24 mouse cellular contexts compared by ENCODE assay signal in genomic region chr4:107928726-107929125, GRCm38 (mm10). TPM values are rescaled to one million over a fixed set of nuclear protein-coding genes. Genes with fewer than 3 reads are reported as not detected.
DNase-seq lines count a peak whose midpoint lies in the region; ATAC-seq and TF ChIP-seq lines count a peak whose summit lies in the region.
"Had no signal": no experiment of that assay in that cellular context is flagged by ENCODE, and none has a peak within 500 bp of the region (broad histone marks: within the 10 kb centered on the region; RNA-seq: fewer than 3 reads in every experiment).

No protein-coding gene starts in this region.

- 55% methylated on average over 2 of the region's 2 CpGs for WGBS in liver, embryonic 12.5 days (ENCODE audit: insufficient replicate concordance)

- no peak for TF ChIP-seq CTCF in MEL (IDR thresholded peaks at IDR 0.05 in 2 of 3, conservative IDR thresholded peaks at IDR 0.05 in 1 of 3; ENCODE audit: control insufficient read depth in 1 of 3, insufficient read depth in 1 of 3, low read depth in 2 of 3, low read length in 3 of 3, poor library complexity in 1 of 3, severe bottlenecking in 1 of 3)

- H3K4me1 ChIP-seq in liver, embryonic 12.5 days, result peaks cover 30% of the 10 kb centered on the region
- H3K4me1 ChIP-seq in MEL (ENCODE audit: control insufficient read depth in 1 of 2, insufficient read depth in 2 of 2, low read length in 2 of 2), result peaks cover 4 to 14% of the 10 kb centered on the region in 2 experiments
- H3K4me1 ChIP-seq: embryonic facial prominence, embryonic 10.5 days; embryonic facial prominence, embryonic 12.5 days; forebrain, embryonic 13.5 days had no signal

- no peaks in the 10 kb centered on the region for H3K36me3 ChIP-seq in liver, embryonic 12.5 days
- H3K36me3 ChIP-seq in MEL (ENCODE audit: control insufficient read depth in 1 of 2, insufficient read depth in 2 of 2, low read length in 2 of 2), result peaks cover 0 to 10% of the 10 kb centered on the region in 2 experiments; a peak in 2 of 4 replicates
- H3K36me3 ChIP-seq: embryonic facial prominence, embryonic 10.5 days; embryonic facial prominence, embryonic 12.5 days; forebrain, embryonic 15.5 days had no signal

- H3K4me3 ChIP-seq in liver, embryonic 12.5 days, result no peak overlapping the region
- no peak overlapping the region for H3K4me3 ChIP-seq in MEL (ENCODE audit: control insufficient read depth in 1 of 2, insufficient read depth in 1 of 2, low read depth in 2 of 2, low read length in 2 of 2)
- H3K4me3 ChIP-seq: embryonic facial prominence, embryonic 10.5 days; embryonic facial prominence, embryonic 12.5 days; forebrain, embryonic 13.5 days; forebrain, embryonic 15.5 days had no signal

- peak overlapping the region; percentile 19; the same call in 1 of the 2 replicates for H3K4me2 ChIP-seq in liver, embryonic 12.5 days
- H3K4me2 ChIP-seq: embryonic facial prominence, embryonic 12.5 days; forebrain, embryonic 13.5 days; forebrain, embryonic 15.5 days had no signal

- H3K27me3 ChIP-seq in liver, embryonic 12.5 days (replicated peaks), result no peaks in the 10 kb centered on the region
- H3K27me3 ChIP-seq in MEL (ENCODE audit: control insufficient read depth in 1 of 2, insufficient read depth in 2 of 2, low read length in 2 of 2), result no peaks in the 10 kb centered on the region
- H3K27me3 ChIP-seq: embryonic facial prominence, embryonic 12.5 days; forebrain, embryonic 13.5 days had no signal

- TF ChIP-seq RAD21 in MEL (IDR thresholded peaks at IDR 0.05; ENCODE audit: low read depth, low read length), result no peak

- no peak overlapping the region for H3K9ac ChIP-seq in liver, embryonic 12.5 days
- no peak overlapping the region for H3K9ac ChIP-seq in MEL (ENCODE audit: control insufficient read depth, low read depth, low read length, poor library complexity, severe bottlenecking)
- H3K9ac ChIP-seq: embryonic facial prominence, embryonic 12.5 days; forebrain, embryonic 13.5 days; forebrain, embryonic 15.5 days; forebrain, postnatal 0 days had no signal

- DNase-seq in liver (no peak), MEL (ENCODE audit: low read depth, low spot score) (peak; percentile 62)
- no peak for DNase-seq in gastrocnemius, postnatal 4 days (ENCODE audit: low spot score in 2 of 2)
- no peak for DNase-seq in embryo, embryonic 10.5 days (ENCODE audit: low spot score)
- DNase-seq: adrenal gland, adult 2 months; adrenal gland, postnatal 10 days; adrenal gland, postnatal 25 days; B cell, adult 2 months; cerebellum, adult 11 months; cerebellum, adult 18-20 months; cerebellum, adult 8-10 months; cerebellum, adult 9-11 months; cerebellum, postnatal 14 days; cerebellum, postnatal 36 days; forebrain, postnatal 0 days had no signal

- no peaks in the 10 kb centered on the region for H3K9me3 ChIP-seq in liver, embryonic 12.5 days (replicated peaks)
- H3K9me3 ChIP-seq in MEL (replicated peaks; ENCODE audit: insufficient read depth, low read length), result no peaks in the 10 kb centered on the region
- H3K9me3 ChIP-seq: embryonic facial prominence, embryonic 10.5 days; embryonic facial prominence, embryonic 12.5 days; forebrain, embryonic 13.5 days; forebrain, embryonic 15.5 days had no signal

- TF ChIP-seq POLR2A in MEL (IDR thresholded peaks at IDR 0.05; ENCODE audit: control insufficient read depth in 1 of 2, insufficient read depth in 1 of 2, low read depth in 1 of 2, low read length in 2 of 2, poor library complexity in 1 of 2), result no peak

- H3K79me2 ChIP-seq in MEL (ENCODE audit: control insufficient read depth, insufficient read depth, low read length, poor library complexity), result no peaks in the 10 kb centered on the region

- TF ChIP-seq EP300 in MEL (IDR thresholded peaks at IDR 0.05; ENCODE audit: low read depth in 1 of 2, low read length in 2 of 2), result peak; percentile 33 to 63; a peak in 1 of 4 replicates

- ATAC-seq in liver, embryonic 12.5 days, result no peak
- ATAC-seq in common myeloid progenitor, adult 5-6 weeks (replicated peaks; ENCODE audit: low read depth, poor library complexity, severe bottlenecking), result peak; percentile 63
- ATAC-seq in megakaryocyte progenitor cell, adult 5-6 weeks (replicated peaks; ENCODE audit: poor library complexity), result peak; percentile 47
- ATAC-seq: forebrain, embryonic 13.5 days; forebrain, embryonic 15.5 days; forebrain, postnatal 0 days had no signal

- H3K27ac ChIP-seq in liver, embryonic 12.5 days, result no peak overlapping the region
- H3K27ac ChIP-seq in MEL (ENCODE audit: control insufficient read depth, low read depth, low read length), result no peak overlapping the region
- H3K27ac ChIP-seq: embryonic facial prominence, embryonic 10.5 days; embryonic facial prominence, embryonic 12.5 days; forebrain, embryonic 13.5 days; forebrain, embryonic 15.5 days had no signal

TF ChIP-seq in MEL, 35 proteins besides CTCF, POLR2A, EP300 and RAD21:
- TF ChIP-seq SIN3A (IDR thresholded peaks at IDR 0.05; ENCODE audit: low read length) (peak; percentile 34; the same call in 1 of the 2 replicates), GATA1 (IDR thresholded peaks at IDR 0.05; ENCODE audit: low read depth, low read length) (peak; percentile 65), KAT2A (conservative IDR thresholded peaks at IDR 0.05; ENCODE audit: low read depth, low read length) (no peak)

RNA-seq across cellular contexts. Expression of gene Cpt2, which starts 5.3 kb away (rescaled TPM):
- 40.1 and 42.7 TPM in 2 replicates for polyA plus RNA-seq in liver, embryonic 12.5 days (2016; fragmentation: Nextera tagmentation; extraction: Ambion mirVana)
- 14.0 and 16.1 TPM in 2 replicates for total RNA-seq in MEL (2012; rRNA removed)
- 10 to 100 TPM in 1 of 2 experiments, not detected in 1; 37.6 TPM for polyA plus RNA-seq in MEL (2012; ENCODE audit: insufficient read depth in 1 of 2, insufficient read length in 2 of 2, low read depth in 1 of 2, low replicate concordance in 2 of 2, missing spikeins in 1 of 2)
- total RNA-seq in common myeloid progenitor, adult 5-6 weeks (2017), result 18.6 and 22.6 TPM in 2 replicates
- 20.9 and 22.2 TPM in 2 replicates for total RNA-seq in megakaryocyte progenitor cell, adult 5-6 weeks (2015)
- 19.0 and 19.7 TPM in 2 replicates for total RNA-seq in megakaryocyte progenitor cell, adult 5-6 weeks (2017)
- total RNA-seq in gastrocnemius, postnatal 4 days (2021), result 10 to 100 TPM; 47.3 to 51.2 TPM

RNA-seq across cellular contexts. Expression of gene 0610037L13Rik, which starts 39.1 kb away (rescaled TPM):
- 54.1 and 59.0 TPM in 2 replicates for polyA plus RNA-seq in liver, embryonic 12.5 days (2016; fragmentation: Nextera tagmentation; extraction: Ambion mirVana)
- 54.6 and 65.0 TPM in 2 replicates for total RNA-seq in MEL (2012; rRNA removed)
- polyA plus RNA-seq in MEL (2012; ENCODE audit: insufficient read depth in 1 of 2, insufficient read length in 2 of 2, low read depth in 1 of 2, low replicate concordance in 2 of 2, missing spikeins in 1 of 2), result 10 to 100 TPM in 1 of 2 experiments, not detected in 1; 35.5 TPM
- 51.5 and 57.6 TPM in 2 replicates for total RNA-seq in common myeloid progenitor, adult 5-6 weeks (2017)
- total RNA-seq in megakaryocyte progenitor cell, adult 5-6 weeks (2015), result 59.8 and 60.9 TPM in 2 replicates
- total RNA-seq in megakaryocyte progenitor cell, adult 5-6 weeks (2017), result 44.5 and 65.4 TPM in 2 replicates
- 10 to 100 TPM; 69.3 to 81.8 TPM for total RNA-seq in gastrocnemius, postnatal 4 days (2021)

RNA-seq across cellular contexts. Expression of gene Slc1a7, which starts 39.4 kb away (rescaled TPM):
- polyA plus RNA-seq in liver, embryonic 12.5 days (2016; fragmentation: Nextera tagmentation; extraction: Ambion mirVana), result not detected in 2 replicates
- not detected in 2 replicates for total RNA-seq in MEL (2012; rRNA removed)
- under 1 TPM in 1 of 2 experiments, not detected in 1; 0.68 TPM for polyA plus RNA-seq in MEL (2012; ENCODE audit: insufficient read depth in 1 of 2, insufficient read length in 2 of 2, low read depth in 1 of 2, low replicate concordance in 2 of 2, missing spikeins in 1 of 2)
- total RNA-seq in common myeloid progenitor, adult 5-6 weeks (2017), result not detected in 2 replicates
- not detected in 2 replicates for total RNA-seq in megakaryocyte progenitor cell, adult 5-6 weeks (2015)
- not detected in 2 replicates for total RNA-seq in megakaryocyte progenitor cell, adult 5-6 weeks (2017)
- not detected for total RNA-seq in gastrocnemius, postnatal 4 days (2021)
- total RNA-seq: forebrain, postnatal 0 days had no signal
- polyA plus RNA-seq: embryonic facial prominence, embryonic 10.5 days; embryonic facial prominence, embryonic 12.5 days; embryonic facial prominence, embryonic 14.5 days; forebrain, embryonic 11.5 days; forebrain, embryonic 13.5 days had no signal

RNA-seq across cellular contexts. Expression of gene Magoh, which starts 49.2 kb away (rescaled TPM):
- polyA plus RNA-seq in liver, embryonic 12.5 days (2016; fragmentation: Nextera tagmentation; extraction: Ambion mirVana), result 140 and 151 TPM in 2 replicates
- 265 and 276 TPM in 2 replicates for total RNA-seq in MEL (2012; rRNA removed)
- polyA plus RNA-seq in MEL (2012; ENCODE audit: insufficient read depth in 1 of 2, insufficient read length in 2 of 2, low read depth in 1 of 2, low replicate concordance in 2 of 2, missing spikeins in 1 of 2), result 100 to 1,000 TPM in 1 of 2 experiments, not detected in 1; 207 TPM
- total RNA-seq in common myeloid progenitor, adult 5-6 weeks (2017), result 256 and 294 TPM in 2 replicates
- total RNA-seq in megakaryocyte progenitor cell, adult 5-6 weeks (2015), result 241 and 247 TPM in 2 replicates
- 327 and 344 TPM in 2 replicates for total RNA-seq in megakaryocyte progenitor cell, adult 5-6 weeks (2017)
- 10 to 100 TPM; 53.9 to 63.6 TPM for total RNA-seq in gastrocnemius, postnatal 4 days (2021)
